Mouse (Mus musculus): Measurements from ENCODE around the gene Spocd1.

The Spocd1 gene

DNA sequence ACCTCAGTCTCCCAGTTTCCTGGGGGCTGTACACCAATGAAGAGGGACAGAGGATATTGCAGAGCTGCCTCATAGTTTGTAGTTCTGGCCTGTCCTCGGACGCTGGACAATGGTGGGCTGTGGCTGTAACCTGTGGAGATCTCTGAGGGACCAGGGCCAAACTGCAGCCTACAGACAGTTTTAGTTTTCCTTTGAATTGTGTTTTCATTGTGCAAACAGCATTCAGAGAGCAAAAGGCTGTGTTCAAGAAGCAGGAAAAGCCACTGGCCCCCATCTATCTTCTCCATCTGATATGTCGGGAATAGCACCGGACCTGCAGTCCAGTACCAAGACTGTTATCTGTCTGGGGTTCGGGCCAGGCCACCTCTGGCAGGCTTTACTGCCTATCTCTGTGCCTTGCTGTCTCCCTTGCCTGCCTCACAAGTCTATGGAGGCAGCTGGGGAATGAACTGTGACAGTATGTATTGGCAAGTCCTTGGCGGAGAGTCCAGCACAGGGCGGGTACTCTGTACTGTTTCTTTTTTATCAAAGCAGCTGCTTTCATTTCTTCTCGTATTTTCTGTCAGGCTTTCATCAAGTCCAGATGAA, 11.9 kb upstream of the Spocd1 start:
- no peak for DNase-seq (ENCODE audit: low read depth in 2 of 2, low spot score in 2 of 2)

- DNase-seq (ENCODE audit: low read depth in 2 of 2, low spot score in 2 of 2) = no peak
Measured at GRCm38 (mm10) chr4:129918464-129918863, 10.6 kb upstream of the Spocd1 start.

DNA sequence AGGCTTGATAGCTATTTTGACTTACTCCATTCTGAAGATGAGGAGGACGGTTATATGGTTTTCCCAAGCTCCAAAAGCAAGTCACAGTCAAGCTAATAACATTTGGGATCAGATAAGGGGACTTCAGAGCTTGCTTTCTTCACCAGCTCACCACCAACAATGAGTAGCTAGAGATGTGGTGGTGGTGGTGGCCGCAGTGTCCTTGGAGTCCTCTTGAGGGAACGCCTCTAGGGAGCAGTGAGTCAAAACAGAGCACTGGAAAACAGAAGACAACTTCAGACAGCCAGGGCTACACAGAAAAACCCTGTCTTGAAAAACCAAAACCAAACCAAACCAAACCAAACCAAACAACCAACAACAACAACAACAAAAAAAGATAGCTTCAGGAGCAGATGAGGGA, 10.1 kb upstream of the Spocd1 start:
- no peak for DNase-seq (ENCODE audit: low read depth in 2 of 2, low spot score in 2 of 2)

DNA sequence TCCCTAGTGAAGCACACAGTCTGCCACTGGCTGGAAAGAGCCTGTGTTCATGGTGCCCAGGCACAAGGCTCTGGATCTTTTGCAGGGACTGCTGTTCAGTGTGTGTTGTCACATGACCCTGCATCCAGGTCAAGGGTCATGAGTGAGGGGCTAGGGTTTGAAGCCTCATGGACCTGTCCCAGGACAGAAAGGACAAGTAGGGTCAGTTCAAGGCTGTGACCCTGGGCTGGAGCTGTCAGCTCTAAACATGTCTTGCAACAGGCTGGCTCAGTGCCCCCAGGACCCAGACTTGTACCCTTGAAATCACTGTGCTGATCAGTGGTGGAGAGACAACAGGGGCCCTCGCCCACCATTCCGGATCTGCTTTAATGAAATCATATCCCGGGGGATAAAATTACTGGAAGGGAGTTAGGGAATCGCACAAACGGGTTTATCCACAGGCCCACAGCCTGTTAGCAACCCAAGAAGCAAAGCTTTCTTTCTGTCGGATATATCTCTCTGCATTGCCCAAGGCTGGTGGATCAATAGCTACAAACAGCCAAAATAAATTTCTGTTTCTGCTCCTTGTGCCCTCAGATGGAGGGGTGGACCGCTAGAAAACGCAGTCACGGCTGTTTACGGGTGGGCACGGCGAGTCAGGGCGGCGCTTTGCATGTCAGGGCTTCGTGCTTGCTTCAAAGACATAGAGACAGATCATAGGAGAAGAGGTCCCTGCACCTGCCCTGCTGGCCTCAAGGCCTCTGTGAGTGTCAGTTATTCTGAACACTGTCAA, 8.3 kb upstream of the Spocd1 start:
- no peak for DNase-seq (ENCODE audit: low read depth in 2 of 2, low spot score in 2 of 2)

DNA sequence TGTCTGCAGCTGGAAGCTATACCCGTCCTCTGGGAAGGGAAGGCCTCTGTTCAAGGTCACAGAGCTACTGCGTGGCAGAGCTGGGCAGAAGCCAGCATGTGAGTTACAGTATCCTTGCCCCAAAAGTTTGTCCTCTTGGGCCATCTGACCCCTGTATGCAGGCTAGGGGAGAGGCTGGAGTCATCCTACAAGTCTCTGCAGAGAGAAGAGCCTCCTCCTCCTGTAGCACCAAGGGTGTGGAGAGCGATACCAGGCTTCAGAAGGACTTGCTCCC, 7.8 kb upstream of the Spocd1 start:
- DNase-seq (ENCODE audit: low read depth in 2 of 2, low spot score in 2 of 2) = no peak

- no peak for DNase-seq (ENCODE audit: low read depth in 2 of 2, low spot score in 2 of 2)
Measured at GRCm38 (mm10) chr4:129924143-129924542, 4.9 kb upstream of the Spocd1 start.

GRCm38 (mm10) chr4:129924694-129925093, 4.4 kb upstream of the Spocd1 start:
- no peak for DNase-seq (ENCODE audit: low read depth in 2 of 2, low spot score in 2 of 2)

GRCm38 (mm10) chr4:129926544-129926943, 2.5 kb upstream of the Spocd1 start:
- DNase-seq (ENCODE audit: low read depth in 2 of 2, low spot score in 2 of 2) = peak in 1 of 2 experiments; percentile 10

DNA sequence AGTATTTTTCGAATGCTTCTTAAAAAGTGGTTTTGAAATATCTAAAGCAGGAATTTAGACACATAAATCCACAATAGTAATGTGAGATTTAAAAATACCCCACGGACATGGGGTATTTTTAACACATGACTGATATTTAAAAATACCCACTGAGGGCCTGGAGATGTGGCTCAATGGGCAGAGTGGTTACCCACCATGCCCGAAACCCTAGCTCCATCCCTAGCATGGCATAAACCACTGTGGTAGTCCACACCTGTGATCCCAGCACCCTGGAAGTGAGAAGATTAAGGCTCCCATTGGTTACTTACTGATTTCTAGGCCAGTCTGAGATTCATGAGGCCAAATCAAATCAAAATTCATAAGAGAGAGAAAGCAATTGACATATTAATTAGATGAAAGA, 2.0 kb upstream of the Spocd1 start:
- DNase-seq (ENCODE audit: low read depth in 2 of 2, low spot score in 2 of 2) = no peak

GRCm38 (mm10) chr4:129928124-129928751, 811 bp upstream of the Spocd1 start:
- DNase-seq (ENCODE audit: low read depth in 2 of 2, low spot score in 2 of 2) = peak; percentile 86 to 90

DNA sequence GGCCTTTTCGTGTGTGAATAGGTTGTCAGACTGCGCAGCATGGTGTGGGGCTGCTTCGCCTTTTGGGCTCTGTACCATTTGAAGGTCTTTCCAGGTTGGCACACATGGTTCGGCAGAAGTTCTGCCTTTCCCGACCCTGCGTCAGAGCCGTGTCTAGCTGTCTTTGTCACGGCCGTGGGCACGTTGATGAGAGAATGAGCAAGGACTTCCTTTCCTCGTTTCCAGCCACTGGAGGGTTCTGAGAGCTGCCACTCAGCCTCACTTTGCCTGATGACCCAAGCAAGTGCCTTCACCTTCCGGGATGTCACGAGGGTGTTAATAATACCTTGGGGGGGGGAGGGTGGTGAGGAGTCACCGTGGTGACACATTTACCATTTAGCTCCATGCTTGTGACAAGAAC, 4.6 kb downstream of the Spocd1 start:
- DNase-seq (ENCODE audit: low read depth in 2 of 2, low spot score in 2 of 2) = no peak

DNA sequence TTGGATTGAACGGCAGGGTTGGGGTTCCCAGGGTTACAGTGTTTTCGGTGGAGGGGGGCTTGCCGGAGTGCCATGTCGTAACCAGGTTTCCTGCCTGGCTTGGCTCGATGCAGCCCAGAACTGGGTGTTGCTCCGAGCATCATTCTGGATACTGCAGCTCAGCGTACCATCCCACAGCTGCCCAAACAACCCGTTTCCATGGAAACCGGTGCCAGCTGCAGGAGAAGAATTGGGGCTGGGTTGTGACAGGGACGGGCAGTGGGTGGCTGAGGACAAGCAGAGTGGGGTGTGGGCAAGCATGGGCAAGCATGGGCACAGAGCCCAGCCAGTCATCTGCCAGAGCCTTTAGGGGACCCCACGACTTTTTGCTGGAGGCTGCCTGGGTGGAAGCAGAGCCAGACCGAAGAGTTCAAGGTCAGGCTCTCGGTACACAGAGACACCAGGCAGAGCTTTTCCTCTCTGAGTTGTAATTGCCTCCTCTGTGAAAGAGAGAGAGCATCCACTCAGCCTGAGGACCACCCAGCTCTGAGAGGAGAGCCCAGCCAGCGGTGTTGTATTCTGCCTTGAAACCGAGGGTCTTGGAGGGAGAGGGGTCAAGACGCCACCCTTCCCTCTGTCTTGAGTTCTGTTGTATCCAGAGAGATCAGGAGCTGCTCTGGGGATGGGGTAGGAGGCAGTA, 5.3 kb downstream of the Spocd1 start:
- no peak for DNase-seq (ENCODE audit: low read depth in 2 of 2, low spot score in 2 of 2)

DNA sequence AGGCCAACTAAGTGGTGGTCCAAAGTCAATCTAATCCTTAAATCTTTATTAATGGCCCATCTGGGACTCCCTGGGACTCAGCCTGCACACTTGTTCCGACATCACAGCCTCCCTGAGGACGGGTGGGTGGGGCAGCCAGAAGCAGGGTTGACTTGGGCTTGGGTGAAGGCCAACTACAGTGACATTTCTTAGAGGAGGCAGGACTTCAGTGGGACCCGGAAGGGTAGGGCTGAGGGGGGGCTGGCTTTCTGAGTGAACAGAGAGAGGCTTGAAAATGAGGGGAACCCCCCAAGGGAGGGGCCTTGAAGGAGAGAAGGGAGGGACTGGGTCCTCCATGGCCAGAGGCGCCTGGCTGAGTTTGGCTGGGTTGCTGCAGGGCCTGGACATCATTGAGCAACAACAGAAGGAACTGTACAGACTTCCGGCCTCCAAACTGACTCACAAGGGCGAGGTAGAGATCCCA, 22.3 kb downstream of the Spocd1 start:
- DNase-seq (ENCODE audit: low read depth in 2 of 2, low spot score in 2 of 2) = no peak

DNA sequence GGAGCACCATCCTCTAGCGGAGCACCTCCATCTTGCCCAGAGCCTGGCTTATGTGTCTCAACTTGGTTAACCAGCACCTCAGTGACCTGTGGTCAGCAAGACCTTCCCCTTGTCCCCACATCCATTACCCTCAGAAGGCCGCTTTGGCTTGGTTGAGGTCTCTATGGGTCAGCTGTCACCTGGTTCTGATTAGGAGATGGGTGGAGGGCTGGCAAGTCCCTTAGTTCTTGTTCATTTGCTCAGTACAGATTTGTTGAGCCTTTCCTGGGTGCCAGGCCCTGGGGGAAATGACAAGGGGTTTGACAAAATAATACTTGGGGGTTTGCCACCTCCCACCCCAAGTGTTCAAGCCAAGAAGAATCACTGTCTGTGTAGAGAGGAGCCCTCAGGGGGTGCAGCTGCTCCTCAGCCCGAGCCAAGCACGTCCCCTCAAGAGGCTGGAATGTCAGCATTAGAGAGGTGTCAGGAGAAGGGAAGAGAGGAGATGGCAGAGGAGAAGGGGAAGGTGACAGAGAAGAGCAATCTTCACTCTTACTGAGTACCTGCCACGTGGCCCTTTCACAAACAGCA, 23.3 kb downstream of the Spocd1 start:
- no peak for DNase-seq (ENCODE audit: low read depth in 2 of 2, low spot score in 2 of 2)

- DNase-seq (ENCODE audit: low read depth in 2 of 2, low spot score in 2 of 2) = no peak
Measured at GRCm38 (mm10) chr4:129954527-129954926, 25.5 kb downstream of the Spocd1 start.

- peak; percentile 9 to 30 for DNase-seq (ENCODE audit: low read depth in 2 of 2, low spot score in 2 of 2)
Measured at GRCm38 (mm10) chr4:129960180-129960944, 31.3 kb downstream of the Spocd1 start.

- DNase-seq (ENCODE audit: low read depth in 2 of 2, low spot score in 2 of 2) = no peak
Measured at GRCm38 (mm10) chr4:129965294-129965693, 36.2 kb downstream of the Spocd1 start.

GRCm38 (mm10) chr4:129966201-129966600, 37.2 kb downstream of the Spocd1 start:
- DNase-seq (ENCODE audit: low read depth in 2 of 2, low spot score in 2 of 2) = no peak

DNA sequence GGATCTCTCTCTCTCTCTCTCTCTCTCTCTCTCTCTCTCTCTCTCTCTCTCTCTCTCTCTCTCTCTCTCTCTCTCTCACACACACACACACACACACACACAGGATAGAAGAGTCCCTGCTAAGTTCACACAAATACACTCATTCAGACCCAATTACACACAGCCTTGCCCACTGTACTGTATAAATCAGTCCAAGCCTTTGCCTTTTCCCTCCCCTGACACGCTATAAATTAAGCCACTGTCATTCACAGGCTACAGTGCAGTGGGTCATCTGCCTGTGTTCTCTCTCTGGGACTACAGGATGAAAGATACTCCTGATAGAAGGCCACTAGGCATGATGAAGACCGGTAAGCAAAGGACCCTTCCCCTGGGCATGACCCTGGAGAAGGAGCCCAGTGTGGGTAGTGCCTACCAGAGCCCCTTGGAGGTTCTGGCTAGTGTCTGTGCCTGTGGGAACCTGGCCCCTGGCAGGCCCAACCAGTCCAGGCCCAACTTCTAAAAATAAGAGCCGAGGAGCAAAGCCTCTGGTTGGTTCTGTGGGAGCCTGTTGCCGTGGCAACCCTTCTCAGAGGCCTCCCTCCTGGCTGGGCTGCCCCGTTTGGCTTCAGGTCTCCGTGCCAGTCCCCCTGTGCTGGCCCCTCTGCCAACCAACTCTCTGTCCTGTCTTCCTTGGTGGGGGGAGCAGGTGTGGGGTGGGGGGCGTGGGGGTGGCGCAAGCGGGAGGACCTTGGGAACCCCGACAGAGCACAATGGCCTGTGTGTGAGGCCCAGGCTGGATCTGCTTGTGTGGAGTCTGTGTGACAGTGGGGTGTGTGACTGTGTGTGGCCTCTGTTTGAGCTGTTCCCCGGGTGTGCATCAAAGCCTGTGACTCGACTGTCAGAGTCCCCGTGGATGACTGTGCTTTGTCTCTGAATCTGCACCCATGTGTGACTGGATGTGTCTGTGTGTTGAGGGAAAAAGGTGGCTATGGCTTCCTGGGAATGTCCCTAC, 38.3 kb downstream of the Spocd1 start:
- DNase-seq (ENCODE audit: low read depth in 2 of 2, low spot score in 2 of 2) = no peak

GRCm38 (mm10) chr4:129970168-129970567, 41.1 kb downstream of the Spocd1 start:
- DNase-seq (ENCODE audit: low read depth in 2 of 2, low spot score in 2 of 2) = no peak

Measured in CD8-positive naive resting alpha-beta T cell, adult 2 months (primary cell).